Mouse (Mus musculus) heart, embryonic 16.5 days (tissue): ENCODE results near the gene Brpf1. TPM values are rescaled to one million over a fixed set of nuclear protein-coding genes. Genes with fewer than 3 reads are reported as not detected.

ENCODE experiments used
- ATAC-seq: fragments of 200-750 bp; cut with Nextera tagmentation; replicated peaks from 2 replicates; pipeline ENCODE4 v1.8.0; 2017; ENCODE audit warnings: moderate number of reproducible peaks; ENCODE audit not compliant: insufficient read depth, low FRiP score; ENCODE audit errors: extremely low read depth
- H3K27ac ChIP-seq: fragments of 300-500 bp; sonication (generic); 2 replicates; pipeline ENCODE4 v1.5.1; 2014; ENCODE audit warnings: mild to moderate bottlenecking, low read length, control low read depth, moderate library complexity
- H3K27me3 ChIP-seq: fragments of 300-500 bp; sonication (generic); 2 replicates; pipeline ENCODE4 v1.6.1; 2014; ENCODE audit warnings: low read length, mixed read lengths; ENCODE audit not compliant: control insufficient read depth, insufficient read depth
- H3K36me3 ChIP-seq: fragments of 300-500 bp; sonication (generic); 2 replicates; pipeline ENCODE4 v1.6.1; 2014; ENCODE audit not compliant: control insufficient read depth, insufficient read depth
- H3K4me1 ChIP-seq: fragments of 300-500 bp; sonication (generic); 2 replicates; pipeline ENCODE4 v1.6.1; 2014; ENCODE audit warnings: low read length, mixed read lengths; ENCODE audit not compliant: control insufficient read depth, insufficient read depth
- H3K4me2 ChIP-seq: fragments of 300-500 bp; sonication (generic); 2 replicates; pipeline ENCODE4 v1.6.1; 2014; ENCODE audit warnings: low read depth, mild to moderate bottlenecking, control low read depth, low read length
- H3K4me3 ChIP-seq: fragments of 300-500 bp; sonication (generic); 2 replicates; pipeline ENCODE4 v1.5.1; 2014; ENCODE audit warnings: mild to moderate bottlenecking, control low read depth, low read length
- H3K9ac ChIP-seq: fragments of 300-500 bp; sonication (generic); 2 replicates; pipeline ENCODE4 v1.6.1; 2014; ENCODE audit warnings: low read length, control low read depth
- H3K9me3 ChIP-seq: fragments of 300-500 bp; sonication (generic); replicated peaks from 2 replicates; pipeline ENCODE4 v1.6.1; 2016; ENCODE audit warnings: low read length; ENCODE audit not compliant: control insufficient read depth
- WGBS: fragments of 180-500 bp; shearing (Covaris S2); extraction: QIAGEN DNeasy Blood & Tissue Kit; methylation state at CpG from one replicate; pipeline ENCODE4 v1.1.7; 2014; 5-methylcytosine and 5-hydroxymethylcytosine counted together
- polyA plus RNA-seq: library from polyadenylated mRNA; unstranded; fragments of >200 nt; fragmentation: Nextera tagmentation; extraction: Ambion mirVana; gene quantifications from 2 replicates; pipeline ENCODE4 v1.2.1, GENCODE M21; 2015

Gene Brpf1
- polyA plus RNA-seq: 11.6 and 12.3 TPM in 2 replicates

- H3K9me3 ChIP-seq: no peaks in the 10 kb centered on the region
- peaks cover 17% of the 10 kb centered on the region for H3K4me1 ChIP-seq
- peak within 1 kb of the TSS; percentile 98 for H3K9ac ChIP-seq
- peak within 1 kb of the TSS; percentile 96 for H3K4me3 ChIP-seq
- under 1% methylated on average over 32 of the region's 32 CpGs for WGBS
- peaks cover 8% of the 10 kb centered on the region for H3K36me3 ChIP-seq
- H3K27me3 ChIP-seq: no peaks in the 10 kb centered on the region
- peak within 1 kb of the TSS; percentile 99 for H3K27ac ChIP-seq
- H3K4me2 ChIP-seq: peak within 1 kb of the TSS; percentile 94
- 0 out of 2 replicates have a peak, but pooled peaks have one; percentile 23 for ATAC-seq
These were observed at the start of gene Brpf1 for GRCm38 (mm10) chr6:113306986-113307349. Gene Brpf1, plus strand, starts transcription at chr6:113307137.

- H3K4me1 ChIP-seq: no peaks in the 10 kb centered on the region
- H3K4me3 ChIP-seq: no peak overlapping the region
- H3K27ac ChIP-seq: no peak overlapping the region
- no peaks in the 10 kb centered on the region for H3K9me3 ChIP-seq
- H3K27me3 ChIP-seq: no peaks in the 10 kb centered on the region
- ATAC-seq: no peak
- WGBS: 79% methylated on average over 8 of the region's 8 CpGs
- no peak overlapping the region for H3K4me2 ChIP-seq
- H3K36me3 ChIP-seq: peaks cover 54% of the 10 kb centered on the region
- no peak overlapping the region for H3K9ac ChIP-seq
These were observed 45.6 kb upstream of the Brpf1 start for GRCm38 (mm10) chr6:113261174-113261858.

GRCm38 (mm10) chr6:113263531-113263930 lies 43.4 kb upstream of the Brpf1 start:
- no peak for ATAC-seq
- Histone ChIP-seq H3K4me3 (no peak overlapping the region), H3K9me3 (no peaks in the 10 kb centered on the region), H3K27me3 (no peaks in the 10 kb centered on the region), H3K36me3 (peaks cover 51% of the 10 kb centered on the region), H3K9ac (no peak overlapping the region), H3K27ac (no peak overlapping the region), H3K4me2 (no peak overlapping the region), H3K4me1 (no peaks in the 10 kb centered on the region)
- 78% methylated on average over 6 of the region's 6 CpGs for WGBS

DNA sequence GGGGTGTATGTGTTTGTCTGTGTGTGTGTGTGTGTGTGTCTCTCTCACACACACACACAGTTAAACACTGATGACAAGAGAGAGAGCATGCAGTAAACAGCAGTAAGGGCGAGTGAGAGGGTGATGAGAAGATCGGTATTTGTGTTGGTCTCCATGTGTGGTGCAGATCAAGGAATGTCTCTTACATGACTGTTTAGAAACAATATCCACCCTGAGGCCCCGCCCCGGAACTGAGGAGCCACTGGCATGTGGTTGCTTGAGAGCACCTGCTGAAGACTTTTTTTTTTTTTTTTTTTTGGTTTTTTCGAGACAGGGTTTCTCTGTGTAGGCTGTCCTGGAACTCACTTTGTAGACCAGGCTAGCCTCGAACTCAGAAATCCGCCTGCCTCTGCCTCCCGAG lies 42.5 kb upstream of the Brpf1 start:
- Histone ChIP-seq H3K9me3 (no peaks in the 10 kb centered on the region), H3K9ac (no peak overlapping the region), H3K36me3 (peaks cover 50% of the 10 kb centered on the region), H3K4me3 (no peak overlapping the region), H3K27ac (no peak overlapping the region), H3K4me2 (no peak overlapping the region), H3K27me3 (no peaks in the 10 kb centered on the region), H3K4me1 (no peaks in the 10 kb centered on the region)
- no peak for ATAC-seq
- WGBS: 91% methylated on average over 8 of the region's 8 CpGs

- Histone ChIP-seq H3K4me1 (no peaks in the 10 kb centered on the region), H3K27me3 (no peaks in the 10 kb centered on the region), H3K36me3 (peaks cover 50% of the 10 kb centered on the region), H3K4me3 (no peak overlapping the region), H3K4me2 (no peak overlapping the region), H3K27ac (no peak overlapping the region), H3K9me3 (no peaks in the 10 kb centered on the region), H3K9ac (no peak overlapping the region)
- WGBS: 70% methylated on average over 7 of the region's 7 CpGs
- no peak for ATAC-seq
These were observed 39.8 kb upstream of the Brpf1 start for GRCm38 (mm10) chr6:113266996-113267655.

DNA sequence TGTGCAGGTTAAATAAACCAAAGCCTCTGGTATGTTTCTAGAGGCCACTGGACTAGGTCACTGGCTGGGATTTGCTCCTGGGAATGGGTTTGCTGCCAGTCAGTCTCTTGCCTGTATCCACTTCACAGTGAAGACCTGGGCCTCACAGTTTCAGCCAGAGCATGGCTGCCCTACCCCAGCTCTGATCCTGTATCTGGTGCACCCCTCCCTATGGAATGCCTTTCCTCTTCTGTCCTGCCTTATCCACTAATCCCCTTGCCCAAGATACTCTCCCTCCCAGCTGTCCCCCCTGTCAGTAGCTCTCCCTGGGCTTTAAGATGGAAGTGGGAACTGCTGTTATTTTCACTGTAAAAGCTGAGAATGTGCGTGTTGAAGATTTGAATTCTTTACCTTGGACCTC lies 38.9 kb upstream of the Brpf1 start:
- Histone ChIP-seq H3K27me3 (no peaks in the 10 kb centered on the region), H3K9ac (no peak overlapping the region), H3K4me3 (no peak overlapping the region), H3K9me3 (no peaks in the 10 kb centered on the region), H3K36me3 (peaks cover 51% of the 10 kb centered on the region), H3K4me1 (no peaks in the 10 kb centered on the region), H3K4me2 (no peak overlapping the region), H3K27ac (no peak overlapping the region)
- 75% methylated on average over 1 of the region's 1 CpGs for WGBS
- ATAC-seq: no peak

DNA sequence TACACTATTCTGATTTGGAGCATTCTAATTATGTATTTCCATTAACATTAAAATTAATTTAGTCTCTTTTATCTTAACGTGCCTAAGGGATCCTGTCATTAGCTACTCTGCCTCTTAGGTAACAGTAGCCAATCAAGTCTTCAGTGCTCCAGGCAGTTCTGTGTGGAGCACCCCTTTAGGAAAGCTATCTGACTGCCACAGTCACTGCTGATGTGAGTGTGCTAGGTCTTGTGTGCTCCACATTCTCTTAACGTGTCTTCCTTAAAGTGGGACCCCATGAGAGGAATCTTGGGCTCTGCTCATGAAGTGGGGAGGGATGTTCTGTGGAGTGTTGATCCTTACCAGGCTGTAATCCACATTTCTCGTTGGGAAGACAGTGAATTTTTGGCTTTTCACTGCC lies 34.6 kb upstream of the Brpf1 start:
- no peak overlapping the region for H3K4me3 ChIP-seq
- H3K4me1 ChIP-seq: no peaks in the 10 kb centered on the region
- no peak overlapping the region for H3K9ac ChIP-seq
- no peak overlapping the region for H3K27ac ChIP-seq
- H3K27me3 ChIP-seq: no peaks in the 10 kb centered on the region
- H3K9me3 ChIP-seq: no peaks in the 10 kb centered on the region
- peaks cover 45% of the 10 kb centered on the region for H3K36me3 ChIP-seq
- ATAC-seq: no peak
- WGBS: 84% methylated on average over 3 of the region's 3 CpGs
- H3K4me2 ChIP-seq: no peak overlapping the region

GRCm38 (mm10) chr6:113276846-113277245 lies 30.1 kb upstream of the Brpf1 start:
- WGBS: 56% methylated on average over 4 of the region's 4 CpGs
- no peaks in the 10 kb centered on the region for H3K4me1 ChIP-seq
- H3K9me3 ChIP-seq: no peaks in the 10 kb centered on the region
- ATAC-seq: no peak
- peaks cover 20% of the 10 kb centered on the region for H3K36me3 ChIP-seq
- H3K4me3 ChIP-seq: no peak overlapping the region
- no peak overlapping the region for H3K9ac ChIP-seq
- no peak overlapping the region for H3K4me2 ChIP-seq
- H3K27me3 ChIP-seq: peaks cover 3% of the 10 kb centered on the region; the same call in 1 of the 2 replicates
- no peak overlapping the region for H3K27ac ChIP-seq

DNA sequence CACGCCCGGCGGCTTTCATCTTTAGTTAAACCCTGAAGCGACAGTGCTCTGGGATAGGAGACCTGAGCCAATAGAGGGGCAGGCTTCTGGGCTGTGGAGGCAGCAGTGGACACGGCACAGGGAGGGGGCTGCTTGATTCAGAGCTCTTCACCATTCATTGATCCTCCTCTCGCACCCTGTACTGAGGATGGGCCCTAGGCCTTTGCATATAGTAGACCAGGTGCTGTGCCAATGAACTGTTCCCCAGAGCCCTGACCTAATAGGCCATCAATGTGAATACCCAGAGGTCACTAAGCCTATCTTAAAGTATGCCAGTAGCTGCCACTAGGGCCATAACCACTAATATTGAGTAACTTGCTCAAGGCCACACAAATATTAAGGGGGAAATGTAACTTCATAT lies 25.3 kb upstream of the Brpf1 start:
- Histone ChIP-seq H3K27ac (no peak overlapping the region), H3K36me3 (0 out of 2 replicates have a peak, but pooled peaks cover 5% of the 10 kb centered on the region), H3K9ac (no peak overlapping the region), H3K4me2 (no peak overlapping the region), H3K4me1 (no peaks in the 10 kb centered on the region), H3K9me3 (no peaks in the 10 kb centered on the region), H3K27me3 (peaks cover 34% of the 10 kb centered on the region), H3K4me3 (no peak overlapping the region)
- no peak for ATAC-seq
- 56% methylated on average over 6 of the region's 6 CpGs for WGBS
